Mouse (Mus musculus): ENCODE results near the gene B3gnt3.

The B3gnt3 gene

DNA sequence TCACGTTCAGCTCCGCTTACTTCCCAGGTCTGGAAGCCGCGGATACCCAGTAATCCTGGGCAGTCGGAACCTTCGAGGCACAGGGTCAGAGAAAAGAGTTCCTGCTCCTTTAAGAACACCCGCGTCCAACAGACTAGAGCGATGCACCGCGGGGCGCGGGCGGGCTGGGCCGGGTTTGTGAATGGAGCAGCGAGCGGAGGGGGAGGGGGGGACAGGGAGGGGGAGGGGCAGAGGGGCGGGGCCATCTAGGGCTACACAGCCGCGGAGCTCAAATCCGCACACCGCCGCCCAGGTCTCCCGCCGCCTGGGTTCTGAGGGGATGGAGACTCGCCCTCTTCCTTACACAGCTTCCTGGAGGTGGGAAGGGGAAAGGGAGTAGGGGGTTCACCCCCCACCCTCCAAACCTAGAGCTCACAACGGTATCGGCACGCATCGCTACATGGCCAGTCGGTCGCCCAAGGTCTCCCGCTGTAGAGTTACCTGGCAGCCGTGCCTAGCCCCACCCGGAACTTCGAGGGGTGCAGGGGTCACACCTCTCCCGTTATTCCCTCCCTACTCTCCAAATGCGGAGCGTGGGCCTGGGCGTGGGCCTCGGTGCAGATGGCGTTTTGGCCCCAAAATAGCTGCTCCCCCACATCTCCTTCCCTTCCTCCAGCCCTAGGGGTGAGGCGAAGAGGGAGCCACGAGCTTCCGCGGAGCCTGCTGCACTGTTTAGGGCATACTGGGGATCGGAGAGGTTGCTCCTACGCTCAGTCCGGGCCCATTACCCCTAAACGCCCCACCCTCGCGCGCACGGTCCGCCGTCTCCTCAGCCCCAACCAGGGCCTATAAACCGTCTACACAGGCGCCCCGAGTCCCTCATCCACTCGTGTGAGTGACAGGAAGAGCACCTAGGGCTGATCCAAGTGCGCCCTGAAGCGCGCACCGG, 30.7 kb downstream of the B3gnt3 start:
- no peak for TF ChIP-seq GATA4 (IDR thresholded peaks at IDR 0.05; ENCODE audit: insufficient replicate concordance, low read length)

DNA sequence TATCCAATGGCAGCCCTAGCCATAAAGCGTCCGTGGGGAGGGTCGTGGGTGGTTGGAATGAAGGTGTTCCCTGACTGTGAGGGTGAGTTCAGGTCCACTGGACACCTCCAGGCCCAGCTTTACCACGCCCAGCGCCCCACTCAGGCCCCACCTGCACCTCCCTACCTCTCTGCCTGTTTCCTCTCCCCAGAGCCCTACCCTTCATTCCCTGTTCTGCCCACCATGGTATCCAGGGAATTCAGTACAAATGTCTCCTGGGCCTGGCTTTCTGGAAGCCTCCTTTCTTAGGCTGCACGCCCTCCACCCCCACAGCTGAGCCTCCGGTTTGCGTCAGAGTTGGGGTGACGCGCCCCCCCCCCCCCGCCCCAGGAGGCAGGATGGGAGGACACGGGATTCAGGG, 31.4 kb downstream of the B3gnt3 start:
- TF ChIP-seq GATA4 (IDR thresholded peaks at IDR 0.05; ENCODE audit: insufficient replicate concordance, low read length): no peak

DNA sequence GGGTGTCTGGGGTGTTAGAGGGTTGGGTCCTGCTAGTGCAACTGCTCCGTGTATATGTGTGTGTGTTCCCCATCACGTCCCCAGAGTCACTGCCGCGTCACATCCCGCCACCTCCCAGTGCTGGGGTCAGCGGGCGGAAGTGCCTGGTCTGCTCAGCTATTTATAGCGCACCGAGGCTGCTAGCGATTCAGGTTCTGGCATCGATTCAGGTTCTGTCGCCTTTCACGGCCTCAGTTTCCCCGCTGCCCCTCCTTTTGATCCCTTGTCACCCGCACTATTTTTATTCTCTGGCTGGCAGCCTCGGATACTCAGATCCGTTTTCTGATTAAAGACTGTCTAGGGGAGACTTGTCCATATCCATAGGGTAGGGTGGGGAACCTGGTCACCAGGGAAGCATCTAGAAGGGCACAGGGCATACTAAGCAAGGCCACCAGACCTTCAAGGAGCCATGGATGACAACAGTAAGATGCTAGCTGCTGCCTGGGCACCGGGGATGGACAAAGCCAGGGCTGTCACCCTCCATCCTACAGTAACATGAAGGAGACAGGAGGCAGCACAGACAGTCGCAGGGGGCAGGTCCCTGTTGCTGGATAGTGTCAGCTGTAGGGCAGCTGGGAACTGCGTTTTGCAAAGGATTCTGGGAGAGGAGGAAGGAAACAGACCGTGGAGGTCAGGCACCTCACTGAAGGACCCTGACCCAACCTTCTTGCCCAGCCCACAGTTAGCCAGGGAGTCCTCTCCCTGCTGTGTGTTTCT, 33.2 kb downstream of the B3gnt3 start:
- TF ChIP-seq GATA4 (IDR thresholded peaks at IDR 0.05; ENCODE audit: insufficient replicate concordance, low read length): no peak

DNA sequence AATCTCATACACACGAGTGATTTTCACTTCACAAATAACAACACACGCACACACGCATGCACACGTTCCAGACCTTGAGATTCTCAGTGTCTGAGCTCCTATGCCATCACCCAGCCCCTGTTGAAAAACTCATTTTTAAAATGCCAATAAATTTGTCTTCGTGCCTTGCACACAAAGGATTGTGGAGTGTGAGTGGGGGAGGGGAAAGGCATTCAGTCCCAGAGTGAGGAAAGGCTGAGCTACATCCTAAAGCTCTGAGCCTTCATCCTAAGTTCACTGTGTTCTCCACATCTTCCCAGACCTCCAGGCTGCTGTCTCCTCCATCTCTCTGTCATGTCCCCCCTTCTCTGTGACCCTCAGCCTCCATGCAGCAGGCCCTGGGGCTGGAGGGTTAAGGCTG, 34.3 kb downstream of the B3gnt3 start:
- TF ChIP-seq GATA4 (IDR thresholded peaks at IDR 0.05; ENCODE audit: insufficient replicate concordance, low read length): no peak

DNA sequence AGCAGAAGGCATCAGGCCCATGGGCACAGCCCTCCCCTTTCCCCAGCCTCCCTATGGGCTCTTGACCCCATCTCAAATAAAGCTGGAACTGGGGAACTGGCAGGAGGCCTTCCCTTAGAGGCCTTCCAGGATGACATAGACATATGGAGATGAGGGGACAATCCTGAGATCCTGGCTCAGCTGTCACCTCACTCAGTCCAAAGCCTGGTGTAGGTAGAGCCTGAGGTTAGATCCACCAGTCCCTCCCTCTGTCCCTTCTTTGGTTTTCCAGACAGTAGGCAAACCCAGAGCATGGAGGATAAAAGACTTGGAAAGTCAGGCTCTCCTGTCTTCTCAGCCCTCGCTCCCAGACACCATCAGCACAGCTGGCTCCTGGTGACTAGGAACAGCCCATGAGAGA, 34.7 kb downstream of the B3gnt3 start:
- no peak for TF ChIP-seq GATA4 (IDR thresholded peaks at IDR 0.05; ENCODE audit: insufficient replicate concordance, low read length)

DNA sequence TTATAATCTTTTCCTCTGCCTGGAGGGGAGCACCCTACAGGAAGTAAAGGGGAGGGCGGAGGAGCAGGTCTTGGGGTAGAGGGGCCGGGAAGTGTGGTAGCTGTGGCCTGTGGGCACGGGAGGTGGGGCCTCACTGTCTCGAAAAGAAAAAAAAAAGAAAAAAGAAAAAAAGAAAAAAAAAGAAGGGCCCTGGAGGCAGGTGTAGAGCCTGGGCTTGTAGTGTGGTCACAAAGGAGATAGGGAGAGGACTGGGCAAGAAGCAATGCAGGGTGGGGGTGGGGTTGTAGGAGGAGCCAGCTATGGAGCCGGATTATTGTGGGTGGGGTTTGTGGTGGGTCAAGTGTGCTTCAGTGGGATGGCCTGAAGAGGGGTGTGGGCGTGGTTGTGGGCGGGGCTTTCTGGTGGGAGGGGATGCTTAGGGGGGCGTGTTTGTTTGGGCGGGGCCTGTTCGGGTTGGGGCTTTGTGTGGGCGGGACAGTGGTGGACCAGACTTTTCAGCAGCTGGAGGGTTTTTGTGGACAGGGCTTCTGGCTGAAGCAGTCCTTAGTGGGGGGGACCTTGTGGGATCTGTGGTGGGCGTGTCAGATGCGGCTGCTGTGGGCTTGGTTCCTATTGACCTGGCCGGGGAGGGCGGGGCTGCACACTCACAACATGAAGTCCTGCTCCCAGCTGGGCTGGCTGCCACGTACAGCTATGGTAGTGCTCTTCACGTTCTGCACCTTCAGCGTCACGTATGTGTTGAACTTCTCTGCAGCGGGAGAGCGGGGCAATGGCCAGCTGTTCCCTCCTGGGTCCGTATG, 36.1 kb downstream of the B3gnt3 start:
- no peak for TF ChIP-seq GATA4 (IDR thresholded peaks at IDR 0.05; ENCODE audit: insufficient replicate concordance, low read length)

DNA sequence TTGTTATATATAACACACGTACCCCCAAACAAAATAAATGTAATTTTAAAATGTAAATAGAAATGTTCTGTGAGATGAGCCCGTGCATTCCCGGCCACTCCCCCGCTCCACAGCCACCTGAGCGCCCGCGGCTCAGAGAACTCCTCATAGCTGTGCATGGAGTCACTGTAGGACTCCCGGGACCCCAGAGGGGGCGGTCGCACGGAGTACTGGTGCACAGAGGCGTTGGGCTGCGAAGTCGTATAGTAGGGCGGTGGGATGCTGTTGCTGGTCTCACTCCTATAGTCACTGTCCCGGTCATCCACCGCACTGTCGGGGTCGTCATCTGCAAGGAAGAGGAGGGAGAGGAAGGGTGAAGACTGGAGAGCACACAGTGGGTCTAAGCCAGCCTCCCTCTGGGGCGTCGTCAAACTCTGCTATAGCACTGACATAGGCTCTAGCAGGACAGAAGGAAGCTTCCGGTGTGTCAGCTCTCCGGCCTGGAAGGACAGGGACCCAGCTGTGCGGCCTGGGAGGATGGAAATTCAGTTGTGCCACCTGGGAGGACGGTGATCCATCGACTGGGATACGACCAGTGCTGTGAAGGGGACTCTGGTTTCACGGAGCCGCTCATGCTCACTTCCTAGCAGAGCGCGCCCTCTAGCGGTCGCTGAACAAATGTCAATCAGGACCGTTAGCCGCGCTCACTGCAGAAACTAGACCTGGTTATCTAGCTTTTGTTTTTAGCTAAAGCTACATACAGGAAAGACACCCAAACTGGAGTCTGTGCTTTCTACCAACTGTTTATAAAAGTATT, 41.1 kb downstream of the B3gnt3 start:
- no peak for TF ChIP-seq GATA4 (IDR thresholded peaks at IDR 0.05; ENCODE audit: insufficient replicate concordance, low read length)

DNA sequence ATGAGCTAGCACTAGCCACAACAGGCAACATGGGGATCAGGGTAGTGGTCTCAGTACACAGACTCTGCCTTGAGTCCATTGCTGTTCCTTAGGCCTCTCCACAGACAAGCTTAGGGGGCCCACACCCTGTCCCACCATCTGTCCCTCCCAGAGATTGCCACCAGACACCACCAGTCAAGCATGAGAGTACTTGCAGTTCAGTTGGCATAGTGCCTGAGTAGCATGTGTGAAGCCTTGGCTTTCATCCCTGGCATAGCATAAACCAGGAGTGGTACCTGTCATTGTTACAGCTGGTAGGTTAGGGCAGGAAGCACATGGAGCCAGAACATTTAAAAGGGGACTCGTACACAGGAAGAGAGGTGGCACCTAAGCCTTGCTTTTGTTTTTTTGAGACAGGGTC, 41.8 kb downstream of the B3gnt3 start:
- TF ChIP-seq GATA4 (IDR thresholded peaks at IDR 0.05; ENCODE audit: insufficient replicate concordance, low read length): no peak

DNA sequence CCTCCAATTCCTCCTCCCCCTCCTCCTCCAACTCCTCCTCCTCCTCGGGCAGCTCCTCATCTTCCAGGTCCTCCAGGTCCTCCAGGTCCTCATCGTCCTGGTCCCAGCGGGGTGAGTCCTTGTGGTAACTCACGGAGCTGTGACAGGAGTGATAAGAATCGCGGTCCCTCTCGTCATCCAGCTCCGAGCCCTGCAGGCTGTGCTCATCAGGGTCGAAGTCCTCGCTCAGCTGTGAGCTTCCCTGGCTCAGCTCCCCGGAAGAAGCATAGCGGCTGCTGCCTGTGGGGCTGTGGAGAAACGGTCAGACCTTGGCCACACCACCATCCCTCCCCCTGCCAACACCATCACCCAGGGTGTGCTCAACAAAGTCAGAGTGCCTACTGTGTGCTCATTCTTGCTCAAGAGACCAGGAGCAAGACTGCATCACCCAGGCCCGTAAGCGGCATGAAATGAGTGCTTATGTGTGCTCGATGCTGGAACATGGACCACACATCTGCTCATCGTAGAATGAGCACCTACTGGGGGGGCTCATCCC, 43.0 kb downstream of the B3gnt3 start:
- TF ChIP-seq GATA4 (IDR thresholded peaks at IDR 0.05; ENCODE audit: insufficient replicate concordance, low read length): no peak

DNA sequence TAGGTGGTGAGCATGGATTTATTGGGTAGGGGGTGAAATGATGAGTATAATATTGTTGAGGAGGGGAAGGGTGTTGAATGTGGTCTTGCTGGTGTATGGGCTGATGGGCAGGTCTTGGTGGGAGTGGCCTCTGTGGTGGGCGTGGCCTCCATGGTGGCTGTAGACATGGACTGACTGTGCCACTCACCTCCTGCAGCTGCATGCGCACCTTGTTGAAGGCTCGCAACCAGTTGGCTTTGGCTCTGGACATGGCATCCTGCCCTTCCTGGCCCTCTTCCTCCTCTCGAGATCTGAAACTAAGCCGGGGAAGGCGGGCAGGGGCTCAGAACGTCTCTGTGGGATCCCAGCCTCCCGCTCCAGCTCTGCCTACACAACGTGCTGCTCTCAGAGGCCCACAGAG, 43.8 kb downstream of the B3gnt3 start:
- TF ChIP-seq GATA4 (IDR thresholded peaks at IDR 0.05; ENCODE audit: insufficient replicate concordance, low read length): no peak

DNA sequence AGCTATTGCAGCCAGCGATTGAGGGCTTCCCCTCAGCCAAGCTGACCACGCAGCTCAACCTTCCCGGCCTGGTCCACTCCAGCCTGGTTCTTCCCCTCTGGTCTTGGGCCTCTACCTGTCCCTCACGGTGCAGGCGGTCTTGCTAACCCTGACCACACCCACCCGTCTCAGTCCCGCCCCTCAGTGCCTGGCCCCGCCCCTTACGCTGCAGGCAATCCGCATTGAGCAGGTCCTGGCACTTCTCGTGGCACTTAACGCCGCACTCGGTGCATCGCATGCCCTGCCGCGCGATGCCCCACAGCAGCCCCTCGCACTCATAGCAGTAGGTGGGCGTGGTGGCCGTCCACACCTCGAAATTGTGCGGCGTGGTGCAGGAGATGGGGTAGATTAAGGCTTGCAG, 47.0 kb downstream of the B3gnt3 start:
- no peak for TF ChIP-seq GATA4 (IDR thresholded peaks at IDR 0.05; ENCODE audit: insufficient replicate concordance, low read length)

DNA sequence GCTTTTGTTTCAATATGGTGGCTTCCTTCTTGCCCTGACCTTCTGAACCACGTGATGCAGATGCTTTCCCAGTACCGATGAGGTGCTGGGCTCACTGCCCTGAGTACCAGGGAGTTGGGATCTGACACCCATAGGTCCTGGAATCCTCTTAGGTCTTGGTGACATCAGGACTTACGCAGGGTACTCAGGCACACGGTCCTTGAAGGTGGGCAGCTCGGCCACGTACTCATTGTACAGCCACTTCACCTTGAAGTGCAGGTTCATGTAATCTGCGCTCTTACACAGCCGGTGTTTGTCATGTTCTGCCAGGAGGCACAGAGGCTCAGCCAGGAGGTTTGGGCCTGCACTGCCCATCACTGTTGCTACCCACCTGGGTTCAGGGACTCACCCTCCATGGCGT, 56.1 kb downstream of the B3gnt3 start:
- no peak for TF ChIP-seq GATA4 (IDR thresholded peaks at IDR 0.05; ENCODE audit: insufficient replicate concordance, low read length)

Data from liver, adult (tissue).